Mouse (Mus musculus) limb, embryonic 14.5 days (tissue): ENCODE measurements around the gene Tmem198b. TPM values are rescaled to one million over a fixed set of nuclear protein-coding genes. Genes with fewer than 3 reads are reported as not detected.

ENCODE experiments used
- ATAC-seq: fragments of 200-750 bp; cut with Nextera tagmentation; 2 replicates; pipeline ENCODE4 v1.8.0; 2017; ENCODE audit warnings: low read depth, moderate number of reproducible peaks, moderate TSS enrichment; ENCODE audit not compliant: low FRiP score
- DNase-seq: peaks from one replicate; pipeline ENCODE4 v3.0.0-alpha.2; 2015; ENCODE audit warnings: low spot score
- H3K27ac ChIP-seq: fragments of 300-500 bp; sonication (generic); replicated peaks from 2 replicates; pipeline ENCODE4 v1.5.1; 2014; ENCODE audit warnings: low read depth, mild to moderate bottlenecking, low read length, moderate library complexity, mixed read lengths
- H3K27me3 ChIP-seq: fragments of 300-500 bp; sonication (generic); 2 replicates; pipeline ENCODE4 v1.6.1; 2014; ENCODE audit warnings: low read length, mixed read lengths; ENCODE audit not compliant: control insufficient read depth, insufficient read depth
- H3K36me3 ChIP-seq: fragments of 300-500 bp; sonication (generic); 2 replicates; pipeline ENCODE4 v1.6.1; 2014; ENCODE audit warnings: mild to moderate bottlenecking, low read length, moderate library complexity, mixed read lengths; ENCODE audit not compliant: control insufficient read depth, insufficient read depth
- H3K4me1 ChIP-seq: fragments of 300-500 bp; sonication (generic); 2 replicates; pipeline ENCODE4 v1.6.1; 2014; ENCODE audit warnings: antibody characterized with exemption, low read length, mixed read lengths; ENCODE audit not compliant: control insufficient read depth, insufficient read depth
- H3K4me2 ChIP-seq: fragments of 300-500 bp; sonication (generic); replicated peaks from 2 replicates; pipeline ENCODE4 v1.6.1; 2014; ENCODE audit warnings: low read depth, mild to moderate bottlenecking, low read length, moderate library complexity; ENCODE audit not compliant: severe bottlenecking
- H3K4me3 ChIP-seq: fragments of 300-500 bp; sonication (generic); replicated peaks from 2 replicates; pipeline ENCODE4 v1.5.1; 2014; ENCODE audit warnings: low read length
- H3K9ac ChIP-seq: fragments of 300-500 bp; sonication (generic); 2 replicates; pipeline ENCODE4 v1.6.1; 2014; ENCODE audit warnings: mild to moderate bottlenecking, low read depth, low read length, moderate library complexity; ENCODE audit not compliant: severe bottlenecking
- H3K9me3 ChIP-seq: fragments of 300-500 bp; sonication (generic); 2 replicates; pipeline ENCODE4 v1.6.1; 2016; ENCODE audit warnings: low read length; ENCODE audit not compliant: control insufficient read depth
- POLR2A ChIP-seq: fragments of 200-500 bp; IDR thresholded peaks from 2 replicates; pipeline ENCODE4 v1.8.0; 2012; ENCODE audit warnings: inconsistent platforms, mild to moderate bottlenecking, moderate library complexity, borderline replicate concordance; ENCODE audit not compliant: insufficient read depth, insufficient read length; ENCODE audit errors: extremely low read depth
- WGBS: fragments of 180-500 bp; shearing (Covaris S2); extraction: QIAGEN DNeasy Blood & Tissue Kit; methylation state at CpG from one replicate; pipeline ENCODE4 v1.1.7; 2014; 5-methylcytosine and 5-hydroxymethylcytosine counted together
- polyA plus RNA-seq, 2 experiments: library from polyadenylated mRNA; depleted of rRNA in 1 of 2; stranded (reverse) in 1 of 2; unstranded in 1 of 2; fragments of >200 nt; fragmentation: Nextera tagmentation in 1 of 2; extraction: Ambion mirVana in 1 of 2; gene quantifications; 2 replicates each; pipeline versions ENCODE4 v1.2.1 to v1.2.3; 2012 to 2014

Tmem198b gene
- polyA plus RNA-seq, 2 experiments, result 14.9 to 41.3 TPM

DNA sequence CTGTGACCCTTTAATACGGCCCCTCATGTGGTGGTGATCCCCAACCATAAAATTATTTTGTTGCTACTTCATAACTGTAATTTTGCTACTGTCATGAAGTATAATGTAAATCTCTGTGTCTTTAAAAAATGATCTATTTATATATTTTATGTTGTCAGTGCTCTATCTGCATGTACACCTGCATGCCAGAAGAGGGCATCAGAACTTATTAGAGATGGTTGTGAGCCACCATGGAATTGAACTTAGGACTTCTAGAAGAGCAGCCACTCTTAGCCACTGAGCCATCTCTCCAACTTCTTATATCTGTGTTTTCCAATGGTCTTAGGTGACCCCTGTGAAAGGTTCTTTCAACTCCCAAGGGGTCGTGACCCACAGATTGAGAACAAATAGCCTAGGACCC, 31.3 kb downstream of the Tmem198b start:
- WGBS, result 86% methylated on average over 2 of the region's 2 CpGs
- Histone ChIP-seq H3K36me3 (no peaks in the 10 kb centered on the region), H3K27me3 (no peaks in the 10 kb centered on the region), H3K4me2 (no peak overlapping the region), H3K9me3 (no peaks in the 10 kb centered on the region), H3K9ac (no peak overlapping the region), H3K27ac (no peak overlapping the region), H3K4me1 (no peaks in the 10 kb centered on the region), H3K4me3 (no peak overlapping the region)
- ATAC-seq (no peak), DNase-seq (no peak)
- no peak for TF ChIP-seq POLR2A

Other genes with a start within 250 kb of the Tmem198b start
- gene Pa2g4, start 238.4 kb downstream of the Tmem198b start, polyA plus RNA-seq (2012; rRNA removed), result 111 and 186 TPM in 2 replicates
- 207 and 210 TPM in 2 replicates for gene Pa2g4, start 238.4 kb downstream of the Tmem198b start, polyA plus RNA-seq (2014; fragmentation: Nextera tagmentation; extraction: Ambion mirVana)
- gene Erbb3, start 214.7 kb downstream of the Tmem198b start, polyA plus RNA-seq (2012; rRNA removed), result 17.5 and 18.2 TPM in 2 replicates
- 19.6 and 21.1 TPM in 2 replicates for gene Erbb3, start 214.7 kb downstream of the Tmem198b start, polyA plus RNA-seq (2014; fragmentation: Nextera tagmentation; extraction: Ambion mirVana)
- 1,619 and 1,662 TPM in 2 replicates for gene Rps26, start 177.6 kb downstream of the Tmem198b start, polyA plus RNA-seq (2012; rRNA removed)
- 1,135 and 1,177 TPM in 2 replicates for gene Rps26, start 177.6 kb downstream of the Tmem198b start, polyA plus RNA-seq (2014; fragmentation: Nextera tagmentation; extraction: Ambion mirVana)
- gene Ikzf4, start 158.4 kb downstream of the Tmem198b start, polyA plus RNA-seq (2012; rRNA removed), result 8.0 and 10.3 TPM in 2 replicates
- 4.6 and 5.2 TPM in 2 replicates for gene Ikzf4, start 158.4 kb downstream of the Tmem198b start, polyA plus RNA-seq (2014; fragmentation: Nextera tagmentation; extraction: Ambion mirVana)
- gene Suox, start 130.3 kb downstream of the Tmem198b start, polyA plus RNA-seq (2012; rRNA removed), result 17.0 and 17.7 TPM in 2 replicates
- gene Suox, start 130.3 kb downstream of the Tmem198b start, polyA plus RNA-seq (2014; fragmentation: Nextera tagmentation; extraction: Ambion mirVana), result 13.1 and 16.3 TPM in 2 replicates
- 88.3 and 96.3 TPM in 2 replicates for gene Rab5b, start 108.1 kb downstream of the Tmem198b start, polyA plus RNA-seq (2012; rRNA removed)
- 78.8 and 86.9 TPM in 2 replicates for gene Rab5b, start 108.1 kb downstream of the Tmem198b start, polyA plus RNA-seq (2014; fragmentation: Nextera tagmentation; extraction: Ambion mirVana)
- gene Pmel, start 100.2 kb downstream of the Tmem198b start, polyA plus RNA-seq (2012; rRNA removed), result 3.7 and 3.8 TPM in 2 replicates
- 4.6 and 5.5 TPM in 2 replicates for gene Pmel, start 100.2 kb downstream of the Tmem198b start, polyA plus RNA-seq (2014; fragmentation: Nextera tagmentation; extraction: Ambion mirVana)
- gene Cdk2, start 99.3 kb downstream of the Tmem198b start, polyA plus RNA-seq (2012; rRNA removed), result 132 and 148 TPM in 2 replicates
- gene Cdk2, start 99.3 kb downstream of the Tmem198b start, polyA plus RNA-seq (2014; fragmentation: Nextera tagmentation; extraction: Ambion mirVana), result 106 and 115 TPM in 2 replicates
- 23.0 and 26.6 TPM in 2 replicates for gene Dgka, start 59.5 kb downstream of the Tmem198b start, polyA plus RNA-seq (2012; rRNA removed)
- 18.4 and 19.9 TPM in 2 replicates for gene Dgka, start 59.5 kb downstream of the Tmem198b start, polyA plus RNA-seq (2014; fragmentation: Nextera tagmentation; extraction: Ambion mirVana)
- 49.9 and 60.3 TPM in 2 replicates for gene Pym1, start 56.5 kb downstream of the Tmem198b start, polyA plus RNA-seq (2012; rRNA removed)
- gene Pym1, start 56.5 kb downstream of the Tmem198b start, polyA plus RNA-seq (2014; fragmentation: Nextera tagmentation; extraction: Ambion mirVana), result 36.0 and 36.8 TPM in 2 replicates
- gene Mmp19, start 13.5 kb downstream of the Tmem198b start, polyA plus RNA-seq (2012; rRNA removed), result 1.4 TPM in 2 replicates
- 0.86 and 1.1 TPM in 2 replicates for gene Mmp19, start 13.5 kb downstream of the Tmem198b start, polyA plus RNA-seq (2014; fragmentation: Nextera tagmentation; extraction: Ambion mirVana)
- 26.3 and 30.6 TPM in 2 replicates for gene Dnajc14, start 308 bp downstream of the Tmem198b start, polyA plus RNA-seq (2012; rRNA removed)
- 44.5 and 45.7 TPM in 2 replicates for gene Dnajc14, start 308 bp downstream of the Tmem198b start, polyA plus RNA-seq (2014; fragmentation: Nextera tagmentation; extraction: Ambion mirVana)
- 68.2 and 122 TPM in 2 replicates for gene Sarnp, start 13.0 kb upstream of the Tmem198b start, polyA plus RNA-seq (2012; rRNA removed)
- gene Sarnp, start 13.0 kb upstream of the Tmem198b start, polyA plus RNA-seq (2014; fragmentation: Nextera tagmentation; extraction: Ambion mirVana), result 200 TPM in 2 replicates
- gene Ormdl2, start 17.3 kb upstream of the Tmem198b start, polyA plus RNA-seq (2012; rRNA removed), result 29.4 and 31.6 TPM in 2 replicates
- 45.4 and 52.7 TPM in 2 replicates for gene Ormdl2, start 17.3 kb upstream of the Tmem198b start, polyA plus RNA-seq (2014; fragmentation: Nextera tagmentation; extraction: Ambion mirVana)
- 10.8 and 11.8 TPM in 2 replicates for gene Gdf11, start 87.3 kb upstream of the Tmem198b start, polyA plus RNA-seq (2012; rRNA removed)
- gene Gdf11, start 87.3 kb upstream of the Tmem198b start, polyA plus RNA-seq (2014; fragmentation: Nextera tagmentation; extraction: Ambion mirVana), result 6.3 and 9.2 TPM in 2 replicates
- 346 and 448 TPM in 2 replicates for gene Cd63, start 96.6 kb upstream of the Tmem198b start, polyA plus RNA-seq (2012; rRNA removed)
- 942 and 957 TPM in 2 replicates for gene Cd63, start 96.6 kb upstream of the Tmem198b start, polyA plus RNA-seq (2014; fragmentation: Nextera tagmentation; extraction: Ambion mirVana)
- gene Rdh5, start 118.5 kb upstream of the Tmem198b start, polyA plus RNA-seq (2012; rRNA removed), result 17.9 and 23.2 TPM in 2 replicates
- gene Rdh5, start 118.5 kb upstream of the Tmem198b start, polyA plus RNA-seq (2014; fragmentation: Nextera tagmentation; extraction: Ambion mirVana), result 11.8 and 12.5 TPM in 2 replicates
- gene Bloc1s1, start 119.7 kb upstream of the Tmem198b start, polyA plus RNA-seq (2012; rRNA removed), result 211 and 285 TPM in 2 replicates
- 242 and 262 TPM in 2 replicates for gene Bloc1s1, start 119.7 kb upstream of the Tmem198b start, polyA plus RNA-seq (2014; fragmentation: Nextera tagmentation; extraction: Ambion mirVana)
- gene Itga7, start 129.4 kb upstream of the Tmem198b start, polyA plus RNA-seq (2012; rRNA removed), result 22.3 and 24.1 TPM in 2 replicates
- gene Itga7, start 129.4 kb upstream of the Tmem198b start, polyA plus RNA-seq (2014; fragmentation: Nextera tagmentation; extraction: Ambion mirVana), result 7.0 and 11.5 TPM in 2 replicates
- gene Mettl7b, start 156.6 kb upstream of the Tmem198b start, polyA plus RNA-seq (2012; rRNA removed), result 0.24 and 0.38 TPM in 2 replicates
- gene Mettl7b, start 156.6 kb upstream of the Tmem198b start, polyA plus RNA-seq (2014; fragmentation: Nextera tagmentation; extraction: Ambion mirVana), result 0.21 and 0.80 TPM in 2 replicates
- not detected in 2 replicates for gene Olfr9, start 185.1 kb upstream of the Tmem198b start, polyA plus RNA-seq (2012; rRNA removed)
- gene Olfr9, start 185.1 kb upstream of the Tmem198b start, polyA plus RNA-seq (2014; fragmentation: Nextera tagmentation; extraction: Ambion mirVana), result not detected in 2 replicates
- gene Olfr763, start 206.4 kb upstream of the Tmem198b start, polyA plus RNA-seq (2012; rRNA removed), result not detected in 2 replicates
- gene Olfr763, start 206.4 kb upstream of the Tmem198b start, polyA plus RNA-seq (2014; fragmentation: Nextera tagmentation; extraction: Ambion mirVana), result not detected in 2 replicates
- 0.01 TPM in 1 of 2 replicates, not detected in the other for gene Olfr764-ps1, start 235.5 kb upstream of the Tmem198b start, polyA plus RNA-seq (2012; rRNA removed)
- not detected in 2 replicates for gene Olfr764-ps1, start 235.5 kb upstream of the Tmem198b start, polyA plus RNA-seq (2014; fragmentation: Nextera tagmentation; extraction: Ambion mirVana)
- gene Olfr765, start 245.6 kb upstream of the Tmem198b start, polyA plus RNA-seq (2012; rRNA removed), result not detected in 2 replicates
- gene Olfr765, start 245.6 kb upstream of the Tmem198b start, polyA plus RNA-seq (2014; fragmentation: Nextera tagmentation; extraction: Ambion mirVana), result not detected in 2 replicates